10 mouse cellular contexts compared by ENCODE assay signal in genomic region chr19:59393777-59394441, GRCm38 (mm10). TPM values are rescaled to one million over a fixed set of nuclear protein-coding genes. Genes with fewer than 3 reads are reported as not detected.
DNase-seq lines count a peak whose midpoint lies in the region; ATAC-seq lines count a peak whose summit lies in the region.
"Had no signal": no experiment of that assay in that cellular context is flagged by ENCODE, and none has a peak within 500 bp of the region (broad histone marks: within the 10 kb centered on the region; RNA-seq: fewer than 3 reads in every experiment).

No protein-coding gene starts in this region.

- ATAC-seq in midbrain, embryonic 15.5 days (replicated peaks): peak; percentile 33; the same call in 1 of the 2 replicates
- ATAC-seq in midbrain, embryonic 11.5 days (ENCODE audit: low FRiP score): no peak
- peak; percentile 70 for ATAC-seq in frontal cortex, adult (ENCODE audit: low TSS enrichment)

- no peak overlapping the region for H3K27ac ChIP-seq in midbrain, embryonic 15.5 days
- H3K27ac ChIP-seq in midbrain, embryonic 11.5 days (ENCODE audit: low read depth, low read length): no peak overlapping the region
- no peak overlapping the region for H3K27ac ChIP-seq in heart, embryonic 10.5 days
- H3K27ac ChIP-seq: limb, embryonic 12.5 days had no signal

- no peak overlapping the region for H3K4me3 ChIP-seq in midbrain, embryonic 15.5 days
- no peak overlapping the region for H3K4me3 ChIP-seq in midbrain, embryonic 11.5 days (ENCODE audit: low read depth, low read length)
- no peak overlapping the region for H3K4me3 ChIP-seq in heart, embryonic 10.5 days
- H3K4me3 ChIP-seq: limb, embryonic 12.5 days had no signal

- no peak overlapping the region for H3K4me2 ChIP-seq in midbrain, embryonic 15.5 days
- no peak overlapping the region for H3K4me2 ChIP-seq in midbrain, embryonic 11.5 days
- H3K4me2 ChIP-seq: limb, embryonic 12.5 days had no signal

- peaks cover 10% of the 10 kb centered on the region for H3K4me1 ChIP-seq in midbrain, embryonic 15.5 days
- peaks cover 5% of the 10 kb centered on the region for H3K4me1 ChIP-seq in midbrain, embryonic 11.5 days (ENCODE audit: control insufficient read depth, insufficient read depth, low read length)
- peaks cover 16% of the 10 kb centered on the region for H3K4me1 ChIP-seq in heart, embryonic 10.5 days

- H3K27me3 ChIP-seq in midbrain, embryonic 15.5 days (replicated peaks): peaks cover 5% of the 10 kb centered on the region; the same call in 1 of the 2 replicates
- H3K27me3 ChIP-seq in midbrain, embryonic 11.5 days (ENCODE audit: control insufficient read depth, insufficient read depth, low read length): no peaks in the 10 kb centered on the region
- H3K27me3 ChIP-seq in heart, embryonic 10.5 days (ENCODE audit: insufficient read depth, poor library complexity, severe bottlenecking): peaks cover 73% of the 10 kb centered on the region

- H3K36me3 ChIP-seq in midbrain, embryonic 15.5 days (replicated peaks): no peaks in the 10 kb centered on the region
- no peaks in the 10 kb centered on the region for H3K36me3 ChIP-seq in midbrain, embryonic 11.5 days (ENCODE audit: control insufficient read depth, insufficient read depth, low read length)
- no peaks in the 10 kb centered on the region for H3K36me3 ChIP-seq in heart, embryonic 10.5 days
- H3K36me3 ChIP-seq: limb, embryonic 12.5 days had no signal

- 20% methylated on average over 8 of the region's 8 CpGs for WGBS in midbrain, embryonic 15.5 days
- WGBS in midbrain, embryonic 11.5 days: 17% methylated on average over 8 of the region's 8 CpGs
- 23% methylated on average over 8 of the region's 8 CpGs for WGBS in heart, embryonic 10.5 days

- DNase-seq in midbrain, embryonic 11.5 days (ENCODE audit: low spot score, missing footprints): no peak
- peak; percentile 47 to 87 for DNase-seq in layer of hippocampus, postnatal 14 days (ENCODE audit: low spot score in 2 of 2)
- DNase-seq in right cerebral cortex, postnatal 36 days (ENCODE audit: low spot score in 2 of 2): peak; percentile 46 to 56
- DNase-seq in heart, embryonic 10.5 days (ENCODE audit: low spot score): no peak
- no peak for DNase-seq in spleen, adult 18-20 months
- no peak for DNase-seq in adrenal gland, postnatal 36 days
- DNase-seq: lung, postnatal 4 days had no signal

- H3K9ac ChIP-seq in midbrain, embryonic 15.5 days: no peak overlapping the region
- H3K9ac ChIP-seq in midbrain, embryonic 11.5 days (ENCODE audit: low read length): no peak overlapping the region
- H3K9ac ChIP-seq: limb, embryonic 12.5 days had no signal

- H3K9me3 ChIP-seq in midbrain, embryonic 15.5 days: no peaks in the 10 kb centered on the region
- H3K9me3 ChIP-seq in midbrain, embryonic 11.5 days (ENCODE audit: control insufficient read depth, low read length): no peaks in the 10 kb centered on the region
- H3K9me3 ChIP-seq in heart, embryonic 10.5 days: no peaks in the 10 kb centered on the region
- H3K9me3 ChIP-seq: limb, embryonic 12.5 days had no signal

RNA-seq across cellular contexts. Expression of gene Pdzd8, which starts 48.3 kb away (rescaled TPM):
- 9.9 and 10.3 TPM in 2 replicates for polyA plus RNA-seq in midbrain, embryonic 15.5 days (2015; fragmentation: Nextera tagmentation; extraction: Ambion mirVana)
- 12.9 and 13.4 TPM in 2 replicates for polyA plus RNA-seq in midbrain, embryonic 11.5 days (2014; fragmentation: Nextera tagmentation; extraction: Ambion mirVana)
- 10 to 100 TPM; 51.8 to 55.6 TPM for total RNA-seq in layer of hippocampus, postnatal 14 days (2021)
- polyA plus RNA-seq in heart, embryonic 10.5 days (2016; fragmentation: Nextera tagmentation; extraction: Ambion mirVana): 9.0 and 10.8 TPM in 2 replicates
- total RNA-seq in adrenal gland, postnatal 36 days (2021): 10 to 100 TPM; 35.6 to 38.8 TPM

Comparison
In these comparisons a context has a peak if more than half of its experiments do, and no peak if none do; other contexts are left out.
1. DNase-seq: peak in layer of hippocampus, postnatal 14 days (2 of 2) and right cerebral cortex, postnatal 36 days (2 of 2); none in midbrain, embryonic 11.5 days (single experiment), heart, embryonic 10.5 days (single experiment), spleen, adult 18-20 months (0 of 2) and adrenal gland, postnatal 36 days (0 of 2).